Mouse (Mus musculus): ENCODE results near the gene Tnnc2. TPM values are rescaled to one million over a fixed set of nuclear protein-coding genes. Genes with fewer than 3 reads are reported as not detected.
"Not testable (repeated sequence)": the region's sequence is repeated elsewhere in the genome, so short reads cannot be mapped to it uniquely, and the experiment has no call there.

The Tnnc2 gene
- total RNA-seq, 1 experiment from 2014 or later: not detected

DNA sequence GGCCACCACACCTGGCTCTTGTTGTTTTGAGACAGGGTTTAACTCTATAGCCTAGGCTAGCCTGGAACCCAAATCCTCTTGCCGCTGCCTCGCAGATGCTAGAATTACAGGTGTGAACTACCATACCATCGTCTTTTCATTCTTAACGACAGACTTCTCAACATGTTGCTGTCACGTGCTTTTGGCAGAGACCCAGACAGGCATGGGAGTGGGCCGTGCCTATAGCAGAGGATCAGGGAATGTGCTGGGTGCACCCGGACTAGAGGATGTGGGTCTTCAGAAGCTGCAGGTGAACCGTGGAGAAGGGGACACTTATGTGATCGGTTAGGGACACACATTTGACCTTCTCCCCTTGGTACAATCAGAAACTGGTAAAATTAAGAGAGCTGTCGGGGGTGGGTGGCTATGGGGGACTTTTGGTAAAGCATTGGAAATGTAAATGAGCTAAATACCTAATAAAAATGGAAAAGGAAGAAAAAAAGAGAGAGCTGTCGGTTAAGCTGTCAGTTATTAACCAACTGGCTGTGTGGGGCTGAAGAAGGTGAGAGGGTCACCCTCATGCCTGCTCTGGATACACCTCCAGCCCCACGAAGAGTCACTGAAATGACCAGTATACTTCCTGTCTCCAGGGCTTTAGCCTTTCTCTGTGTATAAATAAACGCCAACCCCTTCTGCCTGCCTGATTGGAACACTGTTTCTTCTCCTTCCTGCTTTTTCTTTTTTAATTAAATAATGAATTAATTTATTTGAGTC lies 20.7 kb upstream of the Tnnc2 start:
- ATAC-seq (replicated peaks; ENCODE audit: low read depth, poor library complexity, severe bottlenecking): no peak

GRCm38 (mm10) chr2:164798554-164798953 lies 18.8 kb upstream of the Tnnc2 start:
- not testable (repeated sequence) for ATAC-seq (replicated peaks; ENCODE audit: low read depth, poor library complexity, severe bottlenecking)

DNA sequence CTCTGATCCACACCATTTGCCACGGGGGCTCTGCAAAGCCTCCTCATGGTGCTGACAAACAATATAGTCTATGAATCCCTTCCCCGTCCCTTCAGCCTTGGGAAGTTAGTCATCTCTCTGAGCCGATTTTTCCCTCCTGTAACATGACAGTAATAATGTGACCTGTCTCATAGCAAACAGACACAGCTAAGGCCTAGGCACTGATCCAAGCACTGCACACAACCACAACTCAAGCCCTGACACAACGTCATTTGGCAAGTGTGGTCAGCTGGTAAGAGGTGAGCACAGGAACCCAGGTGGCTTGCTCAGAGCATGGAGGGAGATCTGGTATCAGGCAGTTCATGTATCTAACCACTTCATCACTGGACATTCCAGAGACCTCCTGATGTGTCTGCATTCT lies 16.1 kb upstream of the Tnnc2 start:
- no peak for ATAC-seq (replicated peaks; ENCODE audit: low read depth, poor library complexity, severe bottlenecking)

GRCm38 (mm10) chr2:164794293-164794692 lies 14.5 kb upstream of the Tnnc2 start:
- peak; percentile 86 for ATAC-seq (replicated peaks; ENCODE audit: low read depth, poor library complexity, severe bottlenecking)

- 0 out of 2 replicates have a peak, but pooled peaks have one; percentile 20 for ATAC-seq (replicated peaks; ENCODE audit: low read depth, poor library complexity, severe bottlenecking)
Observed at GRCm38 (mm10) chr2:164793772-164794171, 14.0 kb upstream of the Tnnc2 start.

GRCm38 (mm10) chr2:164793236-164793635 lies 13.5 kb upstream of the Tnnc2 start:
- peak; percentile 50 for ATAC-seq (replicated peaks; ENCODE audit: low read depth, poor library complexity, severe bottlenecking)

DNA sequence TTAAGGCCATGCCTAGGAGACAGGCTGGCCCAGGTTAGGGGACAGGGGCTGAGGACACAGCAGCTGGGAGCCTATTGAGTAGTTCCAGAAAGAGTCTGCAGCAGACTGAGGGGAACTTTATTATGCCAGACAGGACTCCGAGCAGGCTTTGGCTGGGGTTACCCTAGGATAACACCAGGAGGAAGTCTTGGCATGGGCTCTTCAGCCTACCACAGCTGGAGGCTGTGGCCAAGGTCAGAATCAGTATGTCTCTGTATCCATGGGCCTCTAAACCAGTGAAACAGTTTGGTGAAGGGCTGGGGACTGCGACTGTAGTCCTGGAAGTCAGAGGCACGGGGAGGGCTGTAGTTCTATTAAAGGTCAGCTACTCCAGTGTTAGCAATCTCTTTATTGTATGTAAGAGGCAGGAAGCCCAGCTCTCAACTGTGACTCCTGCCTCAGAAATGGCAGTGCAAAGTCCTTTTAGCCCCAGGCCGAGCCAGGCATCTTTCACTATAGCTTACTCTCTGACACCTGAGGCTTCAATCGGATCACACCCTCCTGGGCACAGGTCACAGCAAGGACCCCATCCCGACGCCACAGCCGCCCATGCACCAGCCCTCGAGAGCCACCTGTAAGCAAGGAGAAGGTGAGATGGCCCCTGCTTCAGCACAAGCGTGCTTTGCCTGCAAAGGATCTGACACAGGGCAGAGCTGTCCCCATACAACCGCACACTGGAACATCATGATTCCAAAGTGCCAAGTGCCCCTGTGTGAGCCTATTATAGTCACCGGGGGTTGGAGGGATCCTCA lies 12.8 kb upstream of the Tnnc2 start:
- ATAC-seq (replicated peaks; ENCODE audit: low read depth, poor library complexity, severe bottlenecking): no peak

DNA sequence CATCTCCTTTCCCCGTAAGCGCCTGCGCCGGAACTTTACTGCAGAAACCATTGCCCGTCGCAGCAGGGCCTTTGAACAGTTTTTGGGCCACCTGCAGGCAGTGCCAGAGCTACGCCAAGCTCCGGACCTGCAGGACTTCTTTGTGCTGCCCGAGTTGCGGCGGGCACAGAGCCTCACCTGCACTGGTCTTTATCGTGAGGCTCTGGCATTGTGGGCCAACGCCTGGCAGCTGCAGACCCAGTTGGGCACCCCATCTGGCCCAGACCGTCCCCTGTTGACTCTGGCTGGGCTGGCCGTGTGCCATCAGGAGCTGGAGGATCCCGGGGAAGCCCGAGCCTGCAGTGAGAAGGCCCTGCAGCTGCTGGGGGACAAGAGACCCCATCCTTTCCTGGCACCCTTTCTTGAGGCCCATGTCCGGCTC lies 12.1 kb upstream of the Tnnc2 start:
- ATAC-seq (replicated peaks; ENCODE audit: low read depth, poor library complexity, severe bottlenecking): no peak

DNA sequence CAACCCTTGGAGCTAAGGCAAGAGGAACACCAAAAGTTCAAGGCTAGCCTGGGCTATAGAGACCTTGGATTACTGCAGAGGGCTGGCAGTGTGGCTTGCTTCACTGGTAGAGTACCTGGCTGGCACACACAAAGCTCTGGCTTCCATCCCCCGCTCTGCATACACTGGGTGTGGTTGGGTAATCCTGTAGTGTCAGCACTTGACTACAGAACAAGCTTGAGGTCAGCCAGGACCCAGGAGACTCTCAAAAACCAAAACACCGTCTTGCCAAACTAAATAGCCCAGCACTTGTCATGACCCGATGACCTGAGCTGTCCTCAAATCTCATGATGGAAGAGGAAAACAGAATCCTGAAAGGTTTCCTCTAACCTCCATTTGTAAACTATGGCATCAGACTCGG lies 10.7 kb upstream of the Tnnc2 start:
- no peak for ATAC-seq (replicated peaks; ENCODE audit: low read depth, poor library complexity, severe bottlenecking)

DNA sequence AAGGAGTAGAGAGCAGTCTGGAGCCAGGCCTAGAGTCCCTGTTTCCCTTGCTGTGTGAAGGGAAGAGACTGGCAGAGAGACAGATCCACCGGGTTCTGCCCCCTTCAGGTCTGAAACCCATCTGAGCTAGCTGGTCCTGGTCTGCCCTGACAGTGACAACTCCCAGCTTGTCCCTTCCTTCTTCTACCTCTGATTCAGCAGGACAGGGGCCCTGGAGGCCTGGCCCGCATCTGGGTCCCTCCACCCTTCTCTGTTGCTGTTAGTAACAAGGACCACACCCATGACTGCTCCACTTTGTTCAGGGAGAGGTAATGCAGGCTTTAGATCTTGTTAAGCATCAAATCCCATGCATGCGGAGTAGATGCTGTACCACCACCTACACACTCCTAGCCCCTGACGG lies 8.6 kb upstream of the Tnnc2 start:
- no peak for ATAC-seq (replicated peaks; ENCODE audit: low read depth, poor library complexity, severe bottlenecking)

GRCm38 (mm10) chr2:164787779-164788178 lies 8.0 kb upstream of the Tnnc2 start:
- ATAC-seq (replicated peaks; ENCODE audit: low read depth, poor library complexity, severe bottlenecking): no peak

DNA sequence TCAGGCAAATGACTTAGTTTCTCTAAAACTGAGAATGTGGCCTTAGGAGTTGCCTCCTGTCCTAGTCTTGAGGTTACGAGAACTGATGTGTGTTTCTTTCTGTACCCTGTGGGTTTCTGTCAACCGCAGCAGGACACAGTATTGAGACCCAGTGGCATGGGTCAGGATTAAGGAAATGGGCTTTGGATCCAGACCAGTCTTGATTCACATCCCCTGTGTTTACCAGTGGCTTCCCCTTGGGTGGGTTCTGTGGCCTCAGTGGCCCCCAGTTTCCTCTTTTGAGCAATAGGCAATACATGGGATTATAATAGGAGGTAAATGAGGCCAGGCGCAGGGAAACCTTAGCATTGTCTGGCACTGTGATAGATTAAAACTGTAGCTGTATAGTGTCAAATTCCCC lies 7.3 kb upstream of the Tnnc2 start:
- peak; percentile 51 for ATAC-seq (replicated peaks; ENCODE audit: low read depth, poor library complexity, severe bottlenecking)

DNA sequence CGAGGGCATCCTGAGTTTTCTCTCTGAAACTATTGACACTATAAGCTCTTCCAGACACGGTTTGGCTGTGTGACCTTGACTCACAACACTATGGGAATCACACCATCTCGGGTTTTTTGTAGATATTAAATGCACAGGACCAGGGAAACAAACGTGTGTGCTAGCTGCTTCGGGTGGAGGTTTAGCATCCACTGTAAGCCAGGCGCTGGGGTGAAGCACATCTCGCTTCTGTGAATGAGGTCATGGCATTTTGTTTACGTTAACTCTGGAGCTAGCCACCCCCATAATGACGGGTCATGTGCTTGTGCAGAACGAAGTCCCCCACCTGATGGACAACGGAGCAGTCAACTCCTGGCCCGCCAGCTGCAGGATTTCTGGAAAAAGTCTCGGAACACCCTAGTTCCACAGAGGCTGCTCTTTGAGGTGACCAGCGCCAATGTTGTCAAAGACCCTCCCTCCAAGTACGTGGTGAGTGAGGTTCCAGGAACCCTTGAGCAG lies 6.7 kb upstream of the Tnnc2 start:
- ATAC-seq (replicated peaks; ENCODE audit: low read depth, poor library complexity, severe bottlenecking): no peak

DNA sequence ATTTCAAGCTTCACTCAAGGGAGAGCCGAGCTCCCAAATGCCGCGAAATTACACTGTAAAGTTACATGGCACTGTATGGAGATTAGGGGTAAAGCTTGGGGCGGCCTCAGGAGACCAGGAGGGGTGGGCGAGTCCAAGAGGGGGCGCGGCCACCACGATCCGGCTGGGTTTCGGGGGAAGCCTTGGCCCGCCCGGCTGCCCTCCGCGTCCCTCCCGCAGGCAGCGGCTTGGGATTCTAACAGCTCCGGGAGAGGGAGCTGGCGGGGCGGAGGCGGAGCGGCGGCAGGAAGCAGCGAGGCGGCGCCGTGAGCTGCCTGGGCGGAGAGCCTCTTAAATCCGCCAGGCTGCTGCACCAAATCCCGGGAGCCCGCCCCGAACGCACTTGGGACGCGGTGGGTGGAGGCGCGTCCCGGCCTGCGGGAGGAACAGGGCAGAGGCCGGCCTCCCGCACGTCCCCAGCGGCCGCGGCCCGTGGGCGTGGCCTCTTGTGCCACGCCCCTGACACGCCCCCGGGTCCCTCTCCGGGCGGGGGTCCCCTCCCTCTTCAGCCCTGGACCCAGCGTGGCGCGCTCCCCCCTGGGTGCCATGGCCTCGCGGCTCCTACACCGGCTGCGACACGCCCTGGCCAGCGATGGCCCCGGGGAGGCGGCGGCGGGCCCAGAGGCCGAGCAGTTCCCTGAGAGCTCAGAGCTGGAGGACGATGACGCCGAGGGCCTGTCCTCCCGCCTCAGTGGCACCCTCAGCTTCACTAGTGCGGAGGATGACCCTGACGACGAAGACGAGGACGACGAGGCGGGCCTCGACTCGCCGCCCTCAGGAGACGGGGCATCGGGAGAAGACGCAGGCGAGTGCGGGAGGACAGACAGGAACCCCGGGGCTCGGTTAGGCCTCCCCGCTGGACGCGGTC lies 6.0 kb upstream of the Tnnc2 start, which contains the start of gene Snx21:
Gene Snx21, plus strand, starts transcription at position 343 of the 907 bp plus-strand sequence.
- peak; percentile 42 for ATAC-seq (replicated peaks; ENCODE audit: low read depth, poor library complexity, severe bottlenecking)

DNA sequence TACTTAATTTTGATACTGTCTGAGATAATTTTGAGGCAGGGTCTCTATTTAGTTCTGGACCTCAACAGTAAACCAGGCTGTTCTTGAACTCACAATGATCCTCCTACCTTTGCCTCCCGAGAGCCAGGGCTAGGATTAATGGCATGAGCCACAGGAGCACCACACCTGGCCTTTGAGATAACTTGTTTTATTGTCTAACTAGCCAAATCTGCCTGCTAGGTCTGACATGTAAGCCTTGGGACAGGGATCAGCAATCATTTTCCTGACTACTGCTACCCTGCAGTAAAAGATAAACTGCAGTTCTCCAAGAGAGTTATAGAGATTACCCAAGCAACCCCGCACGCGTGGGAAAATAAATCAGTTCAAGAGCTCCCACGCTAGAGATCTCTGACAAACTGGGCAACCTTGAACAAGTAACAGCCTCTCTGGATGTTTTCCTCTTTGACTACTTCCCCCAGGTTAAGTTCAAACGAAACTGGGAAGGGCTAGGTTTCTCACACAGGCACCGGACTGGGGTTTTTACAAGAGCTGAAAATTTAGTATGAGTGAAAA lies 5.2 kb upstream of the Tnnc2 start:
- no peak for ATAC-seq (replicated peaks; ENCODE audit: low read depth, poor library complexity, severe bottlenecking)

- no peak for ATAC-seq (replicated peaks; ENCODE audit: low read depth, poor library complexity, severe bottlenecking)
Observed at GRCm38 (mm10) chr2:164783926-164784581, 4.3 kb upstream of the Tnnc2 start.

DNA sequence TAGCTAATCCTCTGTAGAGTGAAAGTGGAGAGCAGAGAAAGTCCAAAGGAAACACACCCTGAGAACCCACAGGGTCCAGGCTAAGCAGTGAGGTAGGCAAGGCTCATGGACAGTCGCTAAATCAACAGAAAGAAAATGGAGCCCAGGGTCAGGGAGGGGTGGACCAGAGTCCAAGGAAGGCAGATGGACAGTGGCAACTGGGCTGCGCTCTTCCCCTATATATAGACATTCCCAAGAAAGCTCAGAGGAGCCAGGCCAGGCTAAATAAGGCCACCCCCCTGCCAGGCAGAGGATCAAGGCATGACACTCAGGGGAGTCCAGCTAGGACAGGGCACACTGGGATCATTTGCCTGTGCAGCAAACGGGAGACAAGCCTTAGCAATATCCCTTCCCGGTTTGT lies 2.1 kb upstream of the Tnnc2 start:
- no peak for ATAC-seq (replicated peaks; ENCODE audit: low read depth, poor library complexity, severe bottlenecking)

DNA sequence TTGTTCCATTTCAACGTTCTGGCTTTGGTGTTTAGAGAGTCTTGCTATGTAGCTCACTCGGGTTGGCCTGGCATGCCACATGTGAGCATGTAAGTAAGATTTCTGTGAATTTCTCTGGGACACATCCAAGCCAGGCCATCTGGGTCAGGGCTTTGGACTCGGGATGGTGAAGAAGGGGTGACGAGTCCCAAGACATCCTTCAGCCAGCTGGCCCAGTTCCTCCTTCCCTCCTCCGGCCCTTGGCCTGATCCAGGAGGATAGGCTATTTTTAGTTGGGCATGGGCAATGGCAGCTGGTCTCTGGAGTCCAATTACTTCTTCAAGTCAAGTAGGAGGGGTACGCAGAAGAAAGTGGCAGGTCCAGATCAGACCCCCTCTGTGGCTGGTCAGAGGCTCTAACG lies 958 bp downstream of the Tnnc2 start:
- ATAC-seq (replicated peaks; ENCODE audit: low read depth, poor library complexity, severe bottlenecking): no peak

GRCm38 (mm10) chr2:164778015-164778287 lies 1.8 kb downstream of the Tnnc2 start:
- no peak for ATAC-seq (replicated peaks; ENCODE audit: low read depth, poor library complexity, severe bottlenecking)

Measured in common myeloid progenitor, adult 5-6 weeks (primary cell).